Mouse (Mus musculus): ENCODE measurements around the gene Agrp.

- no peak for TF ChIP-seq POLR2A (IDR thresholded peaks at IDR 0.05; ENCODE audit: insufficient read length, low read depth)
- no peak for TF ChIP-seq TCF3 (IDR thresholded peaks at IDR 0.05; ENCODE audit: insufficient read length, low read depth)
- no peak for TF ChIP-seq MAX (IDR thresholded peaks at IDR 0.05; ENCODE audit: low read depth)
- no peak for TF ChIP-seq TCF12 (IDR thresholded peaks at IDR 0.05; ENCODE audit: insufficient read depth, poor library complexity, severe bottlenecking)
- TF ChIP-seq POLR2AphosphoS2 (IDR thresholded peaks at IDR 0.05; ENCODE audit: insufficient read length, low read depth) = no peak
- no peak for TF ChIP-seq CEBPB (IDR thresholded peaks at IDR 0.05; ENCODE audit: insufficient read depth, poor library complexity, severe bottlenecking)
- TF ChIP-seq MYOG (IDR thresholded peaks at IDR 0.05; ENCODE audit: control insufficient read depth in 1 of 3, insufficient read depth in 1 of 3, insufficient read length in 2 of 3, low read depth in 2 of 3) = no peak
- no peak for TF ChIP-seq E2F4 (IDR thresholded peaks at IDR 0.05; ENCODE audit: insufficient read depth)
- TF ChIP-seq USF1 (IDR thresholded peaks at IDR 0.05; ENCODE audit: low read depth) = no peak
These were observed 87.7 kb downstream of the Agrp start for GRCm38 (mm10) chr8:105549506-105549905.
